Mouse (Mus musculus): ENCODE data around the gene Zfp385c. TPM values are rescaled to one million over a fixed set of nuclear protein-coding genes. Genes with fewer than 3 reads are reported as not detected.
A peak's percentile ranks its signal among the peaks of the same experiment; 100 is the strongest.

Gene Zfp385c
- polyA plus RNA-seq, 1 experiment from 2014 or later, result 0.08 TPM

- Histone ChIP-seq H3K4me1 (replicated peaks; ENCODE audit: control insufficient read depth, insufficient read depth, low read length) (peaks cover 9% of the 10 kb centered on the region), H3K36me3 (ENCODE audit: control insufficient read depth, insufficient read depth, low read length) (peaks cover 8% of the 10 kb centered on the region; the same call in 1 of the 2 replicates), H3K9me3 (ENCODE audit: control insufficient read depth, low read length) (no peaks in the 10 kb centered on the region), H3K27me3 (ENCODE audit: control insufficient read depth, insufficient read depth, low read length) (no peaks in the 10 kb centered on the region), H3K4me2 (replicated peaks; ENCODE audit: low read depth, low read length) (no peak overlapping the region), H3K27ac (ENCODE audit: low read depth, low read length) (no peak overlapping the region), H3K4me3 (ENCODE audit: low read depth, low read length) (no peak overlapping the region), H3K9ac (ENCODE audit: low read depth, low read length) (peak overlapping the region; percentile 27; the same call in 1 of the 2 replicates)
- WGBS, result 65% methylated on average over 4 of the region's 4 CpGs
- no peak for ATAC-seq (ENCODE audit: low FRiP score)
- peak; percentile 9 for DNase-seq (ENCODE audit: low spot score)
Measured at GRCm38 (mm10) chr11:100713174-100713573, 20.9 kb upstream of the Zfp385c start.

DNA sequence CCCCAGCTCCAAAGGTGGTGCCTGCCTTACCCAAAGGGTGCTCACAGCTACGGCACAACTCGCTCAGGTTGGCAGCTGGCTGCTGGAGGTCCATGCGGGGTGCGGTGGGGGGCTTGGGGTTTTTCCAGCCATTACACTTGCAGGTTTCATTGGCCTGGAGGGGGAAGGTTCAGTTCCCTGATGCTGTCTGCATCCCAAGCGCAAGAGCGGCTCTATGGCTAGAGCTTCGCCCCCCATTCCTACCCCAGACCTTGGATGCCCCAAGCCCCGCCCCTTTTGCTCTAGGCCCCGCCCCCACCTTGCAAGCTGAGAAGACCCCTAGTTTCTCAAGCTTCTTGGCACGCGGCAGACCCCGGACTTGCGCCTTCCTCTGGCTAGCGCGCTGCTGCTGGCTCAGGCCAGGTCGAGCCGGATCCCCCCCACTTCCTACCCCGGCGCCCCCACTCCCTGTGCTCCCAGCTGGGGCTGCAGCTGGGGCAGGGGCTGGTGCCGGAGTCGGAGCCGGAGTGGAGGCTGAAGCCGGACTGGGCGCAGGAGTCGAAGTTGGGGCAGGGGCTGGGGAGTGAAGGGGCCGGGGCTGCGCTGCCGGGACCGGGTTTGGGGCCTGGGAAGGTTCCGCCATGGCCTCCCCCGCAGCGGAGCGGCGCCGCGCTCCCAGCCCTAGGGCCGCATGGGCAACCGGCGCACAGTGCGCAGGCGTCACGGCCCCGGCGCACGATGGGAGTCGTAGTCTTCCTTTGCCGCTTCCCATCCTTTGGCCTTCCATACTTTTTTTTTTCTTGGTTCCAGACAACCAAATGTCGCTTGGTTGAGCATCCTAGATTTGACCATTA is 19.7 kb upstream of the Zfp385c start, which contains the start of gene Kat2a:
Gene Kat2a (minus strand): TSS at position 683 of the 833 bp plus-strand sequence.
- peaks cover 9% of the 10 kb centered on the region for H3K4me1 ChIP-seq (replicated peaks; ENCODE audit: control insufficient read depth, insufficient read depth, low read length)
- ATAC-seq (ENCODE audit: low FRiP score), result peak; percentile 87
- peak within 1 kb of the TSS; percentile 95 for H3K4me3 ChIP-seq (ENCODE audit: low read depth, low read length)
- H3K27ac ChIP-seq (ENCODE audit: low read depth, low read length), result peak within 1 kb of the TSS; percentile 72
- H3K27me3 ChIP-seq (ENCODE audit: control insufficient read depth, insufficient read depth, low read length), result no peaks in the 10 kb centered on the region
- peak within 1 kb of the TSS; percentile 66 for H3K4me2 ChIP-seq (replicated peaks; ENCODE audit: low read depth, low read length)
- H3K9ac ChIP-seq (ENCODE audit: low read depth, low read length), result peak within 1 kb of the TSS; percentile 94
- 5% methylated on average over 29 of the region's 48 CpGs for WGBS
- H3K36me3 ChIP-seq (ENCODE audit: control insufficient read depth, insufficient read depth, low read length), result peaks cover 8% of the 10 kb centered on the region; the same call in 1 of the 2 replicates
- peak; percentile 90 for DNase-seq (ENCODE audit: low spot score)
- H3K9me3 ChIP-seq (ENCODE audit: control insufficient read depth, low read length), result no peaks in the 10 kb centered on the region

- 95% methylated on average over 4 of the region's 4 CpGs for WGBS
- no peak overlapping the region for H3K9ac ChIP-seq (ENCODE audit: low read depth, low read length)
- H3K4me3 ChIP-seq (ENCODE audit: low read depth, low read length), result no peak overlapping the region
- no peak overlapping the region for H3K27ac ChIP-seq (ENCODE audit: low read depth, low read length)
- H3K27me3 ChIP-seq (ENCODE audit: control insufficient read depth, insufficient read depth, low read length), result no peaks in the 10 kb centered on the region
- no peak overlapping the region for H3K4me2 ChIP-seq (replicated peaks; ENCODE audit: low read depth, low read length)
- DNase-seq (ENCODE audit: low spot score) (no peak), ATAC-seq (ENCODE audit: low FRiP score) (no peak)
- no peaks in the 10 kb centered on the region for H3K9me3 ChIP-seq (ENCODE audit: control insufficient read depth, low read length)
- peaks cover 9% of the 10 kb centered on the region for H3K4me1 ChIP-seq (replicated peaks; ENCODE audit: control insufficient read depth, insufficient read depth, low read length)
- peaks cover 11% of the 10 kb centered on the region; the same call in 1 of the 2 replicates for H3K36me3 ChIP-seq (ENCODE audit: control insufficient read depth, insufficient read depth, low read length)
Measured at GRCm38 (mm10) chr11:100710977-100711376, 18.7 kb upstream of the Zfp385c start.

DNA sequence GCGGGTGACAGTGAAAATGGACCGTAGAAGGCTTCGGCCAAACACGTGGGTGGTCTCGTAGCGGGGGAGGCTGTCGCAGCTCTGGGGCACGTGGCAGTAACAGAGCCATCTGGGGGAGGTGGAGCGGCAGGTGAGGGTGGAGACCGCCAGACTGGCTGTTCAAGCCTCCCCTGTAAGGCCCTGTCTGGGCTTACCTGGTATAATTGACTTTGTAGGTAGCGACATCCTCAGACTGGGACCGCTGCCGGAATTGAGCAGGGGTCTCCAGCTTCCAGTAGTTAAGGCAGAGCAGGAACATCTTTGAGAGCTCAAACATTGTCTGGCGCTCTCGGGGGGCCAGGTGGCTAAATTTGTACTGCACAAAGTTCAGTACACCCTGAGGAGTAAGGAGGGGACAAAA is 18.3 kb upstream of the Zfp385c start:
- Histone ChIP-seq H3K4me2 (replicated peaks; ENCODE audit: low read depth, low read length) (no peak overlapping the region), H3K27ac (ENCODE audit: low read depth, low read length) (no peak overlapping the region), H3K9ac (ENCODE audit: low read depth, low read length) (no peak overlapping the region), H3K36me3 (ENCODE audit: control insufficient read depth, insufficient read depth, low read length) (peaks cover 11% of the 10 kb centered on the region; the same call in 1 of the 2 replicates), H3K9me3 (ENCODE audit: control insufficient read depth, low read length) (no peaks in the 10 kb centered on the region), H3K27me3 (ENCODE audit: control insufficient read depth, insufficient read depth, low read length) (no peaks in the 10 kb centered on the region), H3K4me3 (ENCODE audit: low read depth, low read length) (no peak overlapping the region), H3K4me1 (replicated peaks; ENCODE audit: control insufficient read depth, insufficient read depth, low read length) (peaks cover 9% of the 10 kb centered on the region)
- ATAC-seq (ENCODE audit: low FRiP score), result no peak
- WGBS, result 94% methylated on average over 15 of the region's 15 CpGs
- DNase-seq (ENCODE audit: low spot score), result no peak

DNA sequence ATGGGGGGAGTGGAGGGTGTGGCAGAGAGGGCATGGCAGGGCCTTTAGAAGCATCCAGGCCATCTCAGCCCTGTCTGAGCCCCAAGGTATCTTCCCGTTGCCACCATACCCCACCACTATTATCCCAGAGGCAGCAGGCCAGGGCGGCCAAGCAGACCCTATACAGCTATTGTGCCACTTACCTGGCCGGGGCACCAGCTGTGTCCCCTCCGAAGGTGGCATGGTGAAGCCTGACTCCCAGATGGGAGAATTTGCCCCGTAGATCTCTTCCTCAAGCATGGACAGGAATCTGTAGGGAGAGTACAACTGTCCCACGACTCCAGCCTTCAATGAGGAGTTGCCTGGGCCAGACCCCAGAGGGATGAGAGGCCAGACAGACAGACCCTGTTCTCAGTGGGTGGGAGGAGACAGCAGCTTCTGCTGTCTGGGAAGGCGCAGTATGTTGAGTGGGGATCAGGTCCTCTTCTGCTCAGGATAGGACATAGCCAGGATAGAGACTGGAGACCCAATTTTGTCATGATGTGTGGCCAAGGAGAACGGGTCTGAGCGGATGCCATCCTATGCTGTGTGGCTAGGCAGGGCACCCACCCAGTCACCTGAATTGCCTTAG is 17.1 kb upstream of the Zfp385c start:
- 92% methylated on average over 9 of the region's 9 CpGs for WGBS
- no peak overlapping the region for H3K9ac ChIP-seq (ENCODE audit: low read depth, low read length)
- DNase-seq (ENCODE audit: low spot score) (no peak), ATAC-seq (ENCODE audit: low FRiP score) (no peak)
- no peaks in the 10 kb centered on the region for H3K9me3 ChIP-seq (ENCODE audit: control insufficient read depth, low read length)
- no peak overlapping the region for H3K4me3 ChIP-seq (ENCODE audit: low read depth, low read length)
- no peak overlapping the region for H3K27ac ChIP-seq (ENCODE audit: low read depth, low read length)
- H3K27me3 ChIP-seq (ENCODE audit: control insufficient read depth, insufficient read depth, low read length), result no peaks in the 10 kb centered on the region
- H3K4me1 ChIP-seq (replicated peaks; ENCODE audit: control insufficient read depth, insufficient read depth, low read length), result peaks cover 8% of the 10 kb centered on the region
- no peak overlapping the region for H3K4me2 ChIP-seq (replicated peaks; ENCODE audit: low read depth, low read length)
- H3K36me3 ChIP-seq (ENCODE audit: control insufficient read depth, insufficient read depth, low read length), result peaks cover 11% of the 10 kb centered on the region; the same call in 1 of the 2 replicates

- H3K27me3 ChIP-seq (ENCODE audit: control insufficient read depth, insufficient read depth, low read length), result no peaks in the 10 kb centered on the region
- no peak overlapping the region for H3K9ac ChIP-seq (ENCODE audit: low read depth, low read length)
- no peaks in the 10 kb centered on the region for H3K9me3 ChIP-seq (ENCODE audit: control insufficient read depth, low read length)
- H3K4me3 ChIP-seq (ENCODE audit: low read depth, low read length), result no peak overlapping the region
- 93% methylated on average over 23 of the region's 23 CpGs for WGBS
- ATAC-seq (ENCODE audit: low FRiP score) (no peak), DNase-seq (ENCODE audit: low spot score) (no peak)
- no peak overlapping the region for H3K4me2 ChIP-seq (replicated peaks; ENCODE audit: low read depth, low read length)
- no peaks in the 10 kb centered on the region for H3K4me1 ChIP-seq (replicated peaks; ENCODE audit: control insufficient read depth, insufficient read depth, low read length)
- no peak overlapping the region for H3K27ac ChIP-seq (ENCODE audit: low read depth, low read length)
- peaks cover 10% of the 10 kb centered on the region; the same call in 1 of the 2 replicates for H3K36me3 ChIP-seq (ENCODE audit: control insufficient read depth, insufficient read depth, low read length)
Measured at GRCm38 (mm10) chr11:100705095-100705747, 13.0 kb upstream of the Zfp385c start.

DNA sequence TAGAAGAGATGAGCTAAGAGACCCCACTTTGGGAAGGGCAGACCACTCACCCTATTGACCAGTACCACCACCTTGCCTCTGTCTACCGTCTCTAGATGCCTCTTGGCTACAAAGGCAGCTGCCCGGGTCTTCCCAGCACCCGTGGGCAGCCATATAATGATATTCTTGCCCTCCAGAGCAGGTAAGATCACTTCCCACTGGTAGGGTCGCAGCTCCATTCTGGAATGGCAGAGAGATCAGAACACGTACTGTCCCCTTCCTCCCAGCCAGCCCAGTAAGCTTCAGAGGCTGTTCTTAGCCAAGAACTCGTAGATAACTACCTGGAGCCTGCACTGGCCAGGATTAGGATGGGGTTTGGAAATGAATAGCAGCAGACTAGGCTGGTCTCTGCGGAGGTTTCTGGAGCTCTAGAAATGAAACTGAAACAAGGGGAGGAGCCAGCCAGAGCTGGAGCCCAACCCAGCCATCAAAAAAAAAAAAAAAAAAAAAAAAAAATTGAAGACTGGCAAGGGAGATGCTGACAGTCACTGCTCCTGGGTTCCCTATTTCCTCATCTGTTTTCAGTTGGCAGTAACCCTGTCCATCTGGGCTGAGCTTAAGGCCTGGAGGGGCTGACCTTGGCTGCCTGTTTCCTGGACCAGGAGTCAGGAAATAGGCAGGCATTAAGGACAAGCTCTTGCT is 11.7 kb upstream of the Zfp385c start, which contains the start of gene Dhx58:
Gene Dhx58 (minus strand): TSS at position 421 of the 681 bp plus-strand sequence.
- Histone ChIP-seq H3K4me3 (ENCODE audit: low read depth, low read length) (no peak within 1 kb of the TSS), H3K9ac (ENCODE audit: low read depth, low read length) (no peak within 1 kb of the TSS), H3K4me1 (replicated peaks; ENCODE audit: control insufficient read depth, insufficient read depth, low read length) (no peaks in the 10 kb centered on the region), H3K4me2 (replicated peaks; ENCODE audit: low read depth, low read length) (no peak within 1 kb of the TSS), H3K27me3 (ENCODE audit: control insufficient read depth, insufficient read depth, low read length) (no peaks in the 10 kb centered on the region), H3K36me3 (ENCODE audit: control insufficient read depth, insufficient read depth, low read length) (peaks cover 5% of the 10 kb centered on the region; the same call in 1 of the 2 replicates), H3K9me3 (ENCODE audit: control insufficient read depth, low read length) (no peaks in the 10 kb centered on the region), H3K27ac (ENCODE audit: low read depth, low read length) (no peak within 1 kb of the TSS)
- DNase-seq (ENCODE audit: low spot score), result no peak
- no peak for ATAC-seq (ENCODE audit: low FRiP score)
- WGBS, result 68% methylated on average over 7 of the region's 7 CpGs

- Histone ChIP-seq H3K9me3 (ENCODE audit: control insufficient read depth, low read length) (no peaks in the 10 kb centered on the region), H3K27me3 (ENCODE audit: control insufficient read depth, insufficient read depth, low read length) (no peaks in the 10 kb centered on the region), H3K36me3 (ENCODE audit: control insufficient read depth, insufficient read depth, low read length) (peaks cover 3% of the 10 kb centered on the region; the same call in 1 of the 2 replicates), H3K4me3 (ENCODE audit: low read depth, low read length) (no peak overlapping the region), H3K4me2 (replicated peaks; ENCODE audit: low read depth, low read length) (no peak overlapping the region), H3K27ac (ENCODE audit: low read depth, low read length) (no peak overlapping the region), H3K4me1 (replicated peaks; ENCODE audit: control insufficient read depth, insufficient read depth, low read length) (no peaks in the 10 kb centered on the region), H3K9ac (ENCODE audit: low read depth, low read length) (no peak overlapping the region)
- ATAC-seq (ENCODE audit: low FRiP score), result no peak
- DNase-seq (ENCODE audit: low spot score), result no peak
- WGBS, result 70% methylated on average over 11 of the region's 11 CpGs
Measured at GRCm38 (mm10) chr11:100703366-100703765, 11.1 kb upstream of the Zfp385c start.
